Mouse (Mus musculus) kidney, postnatal 0 days (tissue): ENCODE data around the gene Gm17349. TPM values are rescaled to one million over a fixed set of nuclear protein-coding genes. Genes with fewer than 3 reads are reported as not detected.
A peak's percentile ranks its signal among the peaks of the same experiment; 100 is the strongest.
"Not testable (repeated sequence)": the region's sequence is repeated elsewhere in the genome, so short reads cannot be mapped to it uniquely, and the experiment has no call there.

Experiments used
- ATAC-seq: fragments of 200-750 bp; cut with Nextera tagmentation; replicated peaks from 2 replicates; pipeline ENCODE4 v1.8.0; 2017; ENCODE audit warnings: low read depth, moderate number of reproducible peaks, moderate TSS enrichment, moderate library complexity; ENCODE audit not compliant: low FRiP score
- DNase-seq: peaks from one replicate; pipeline ENCODE4 v3.0.0-alpha.2; 2016; ENCODE audit warnings: low spot score
- H3K27ac ChIP-seq: fragments of 300-500 bp; sonication (generic); 2 replicates; pipeline ENCODE4 v1.5.1; 2014; ENCODE audit warnings: mild to moderate bottlenecking
- H3K27me3 ChIP-seq: fragments of 300-500 bp; sonication (generic); 2 replicates; pipeline ENCODE4 v1.6.1; 2014; ENCODE audit warnings: low read length, mixed read lengths; ENCODE audit not compliant: insufficient read depth
- H3K36me3 ChIP-seq: fragments of 300-500 bp; sonication (generic); 2 replicates; pipeline ENCODE4 v1.6.1; 2014; ENCODE audit warnings: low read length, mixed read lengths; ENCODE audit not compliant: insufficient read depth
- H3K4me1 ChIP-seq: fragments of 300-500 bp; sonication (generic); replicated peaks from 2 replicates; pipeline ENCODE4 v1.6.1; 2014; ENCODE audit warnings: antibody characterized with exemption, low read length, mixed read lengths; ENCODE audit not compliant: insufficient read depth
- H3K4me2 ChIP-seq: fragments of 300-500 bp; sonication (generic); 2 replicates; pipeline ENCODE4 v1.6.1; 2014; ENCODE audit warnings: mild to moderate bottlenecking, low read length, moderate library complexity, mixed read lengths
- H3K4me3 ChIP-seq: fragments of 300-500 bp; sonication (generic); replicated peaks from 2 replicates; pipeline ENCODE4 v1.5.1; 2014; ENCODE audit warnings: low read depth, low read length
- H3K9ac ChIP-seq: fragments of 300-500 bp; sonication (generic); 2 replicates; pipeline ENCODE4 v1.6.1; 2014; ENCODE audit warnings: low read depth, low read length
- H3K9me3 ChIP-seq: fragments of 300-500 bp; sonication (generic); replicated peaks from 2 replicates; pipeline ENCODE4 v1.6.1; 2016; ENCODE audit warnings: low read length, inconsistent platforms, mixed read lengths
- CTCF ChIP-seq: IDR thresholded peaks from 2 replicates; pipeline ENCODE4 v1.5.1; 2016; ENCODE audit warnings: antibody characterized with exemption, low read depth, mild to moderate bottlenecking, moderate library complexity
- WGBS: fragments of 180-500 bp; shearing (Covaris S2); extraction: QIAGEN DNeasy Blood & Tissue Kit; methylation state at CpG from one replicate; pipeline ENCODE4 v1.1.7; 2014; 5-methylcytosine and 5-hydroxymethylcytosine counted together
- polyA plus RNA-seq: library from polyadenylated mRNA; unstranded; fragments of >200 nt; fragmentation: Nextera tagmentation; extraction: Ambion mirVana; gene quantifications from 2 replicates; pipeline ENCODE4 v1.2.1, GENCODE M21; 2015

Gene Gm17349
- polyA plus RNA-seq, 1 experiment from 2014 or later, result not detected

DNA sequence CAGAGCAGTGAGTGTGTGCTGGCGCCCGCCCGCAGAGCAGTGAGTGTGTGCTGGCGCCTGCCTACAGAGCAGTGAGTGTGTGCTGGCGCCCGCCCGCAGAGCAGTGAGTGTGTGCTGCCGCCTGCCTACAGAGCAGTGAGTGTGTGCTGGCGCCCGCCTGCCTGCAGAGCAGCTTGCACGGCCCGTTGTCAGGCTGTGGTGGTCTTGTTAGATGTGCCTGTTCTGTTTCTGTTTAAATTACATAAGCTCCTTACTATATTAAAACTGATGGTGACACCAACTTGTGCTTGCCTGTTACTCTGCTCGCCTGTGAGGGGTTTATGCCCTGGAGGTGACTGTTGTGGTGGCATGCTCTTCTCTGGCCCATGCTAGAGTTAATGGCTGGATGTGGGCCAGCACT is 2.9 kb upstream of the Gm17349 start:
- no peak overlapping the region for H3K9ac ChIP-seq
- H3K4me2 ChIP-seq, result no peak overlapping the region
- TF ChIP-seq CTCF, result no peak
- peaks cover 9% of the 10 kb centered on the region for H3K4me1 ChIP-seq
- 97% methylated on average over 13 of the region's 13 CpGs for WGBS
- ATAC-seq, result no peak
- H3K4me3 ChIP-seq, result no peak overlapping the region
- no peak overlapping the region for H3K27ac ChIP-seq
- H3K36me3 ChIP-seq, result peaks cover 67% of the 10 kb centered on the region
- H3K9me3 ChIP-seq, result no peaks in the 10 kb centered on the region
- no peaks in the 10 kb centered on the region for H3K27me3 ChIP-seq
- no peak for DNase-seq

DNA sequence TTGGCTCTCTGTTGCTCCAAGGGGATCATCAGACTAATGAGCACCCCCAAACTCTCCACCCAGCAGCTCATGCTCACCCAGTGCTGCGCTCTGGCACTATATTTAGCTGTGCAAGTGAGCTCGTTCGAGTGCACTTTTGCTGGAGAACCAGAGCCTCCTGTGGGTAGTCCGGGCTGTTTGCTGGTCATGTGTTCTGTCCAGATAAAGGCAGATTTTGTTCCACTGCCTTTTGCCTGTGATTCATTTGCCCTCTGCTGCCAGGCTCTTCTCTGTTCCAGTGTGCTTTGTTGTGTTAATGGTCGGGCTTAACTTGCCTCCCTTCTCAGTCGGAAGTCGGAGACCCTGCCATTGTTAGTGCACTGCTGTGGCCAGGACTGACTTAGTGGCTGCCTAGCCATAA is 409 bp downstream of the Gm17349 start:
- Histone ChIP-seq H3K4me2 (no peak overlapping the region), H3K4me3 (no peak overlapping the region), H3K27me3 (no peaks in the 10 kb centered on the region), H3K27ac (peak overlapping the region; percentile 54), H3K36me3 (peaks cover 38% of the 10 kb centered on the region), H3K9ac (no peak overlapping the region), H3K9me3 (no peaks in the 10 kb centered on the region), H3K4me1 (peaks cover 21% of the 10 kb centered on the region)
- 63% methylated on average over 7 of the region's 7 CpGs for WGBS
- ATAC-seq (no peak), DNase-seq (no peak)
- TF ChIP-seq CTCF, result no peak

DNA sequence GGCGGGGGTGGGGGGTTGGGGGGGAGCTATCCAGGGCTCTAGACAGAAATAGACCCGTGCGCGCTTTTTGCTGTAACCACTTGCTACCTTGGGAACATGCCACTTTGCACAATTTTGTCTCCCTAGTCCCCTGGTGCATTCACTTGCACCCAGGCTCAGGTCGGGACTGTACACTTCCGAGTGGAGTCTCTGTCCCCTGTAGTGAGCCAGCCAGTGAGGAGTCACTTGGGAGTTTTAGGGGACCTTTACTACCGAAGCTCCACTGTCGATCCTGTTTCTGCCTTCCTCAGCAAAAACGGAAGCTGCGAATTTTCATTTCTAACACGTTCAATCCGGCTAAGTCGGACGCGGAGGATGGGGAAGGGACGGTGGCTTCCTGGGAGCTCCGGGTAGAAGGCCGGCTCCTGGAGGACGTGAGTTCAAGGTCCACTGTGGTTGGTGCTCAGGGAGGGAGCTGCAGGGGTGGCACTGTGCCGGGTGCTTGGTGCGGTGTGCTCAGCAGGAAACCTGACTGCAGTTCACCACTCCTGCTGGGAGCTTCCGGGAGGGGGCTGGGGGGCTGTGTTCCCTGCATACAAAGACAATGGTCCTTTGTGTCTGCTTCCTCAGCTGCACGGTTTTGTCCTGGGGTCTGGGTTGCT is 1.1 kb downstream of the Gm17349 start:
- DNase-seq (no peak), ATAC-seq (no peak)
- Histone ChIP-seq H3K4me2 (peak overlapping the region; percentile 23; the same call in 1 of the 2 replicates), H3K4me3 (no peak overlapping the region), H3K4me1 (peaks cover 21% of the 10 kb centered on the region), H3K27me3 (no peaks in the 10 kb centered on the region), H3K36me3 (peaks cover 31% of the 10 kb centered on the region), H3K9me3 (no peaks in the 10 kb centered on the region), H3K9ac (no peak overlapping the region), H3K27ac (peak overlapping the region; percentile 54)
- WGBS, result 52% methylated on average over 23 of the region's 23 CpGs
- TF ChIP-seq CTCF, result no peak

- TF ChIP-seq CTCF, result no peak
- H3K36me3 ChIP-seq, result peaks cover 26% of the 10 kb centered on the region
- H3K4me1 ChIP-seq, result peaks cover 23% of the 10 kb centered on the region
- DNase-seq (no peak), ATAC-seq (no peak)
- no peak overlapping the region for H3K9ac ChIP-seq
- H3K4me3 ChIP-seq, result no peak overlapping the region
- H3K27ac ChIP-seq, result peak overlapping the region; percentile 98
- H3K9me3 ChIP-seq, result no peaks in the 10 kb centered on the region
- H3K27me3 ChIP-seq, result no peaks in the 10 kb centered on the region
- peak overlapping the region; percentile 23; the same call in 1 of the 2 replicates for H3K4me2 ChIP-seq
- 65% methylated on average over 5 of the region's 5 CpGs for WGBS
Measured at GRCm38 (mm10) chr15:99703676-99704040, 1.6 kb downstream of the Gm17349 start.

DNA sequence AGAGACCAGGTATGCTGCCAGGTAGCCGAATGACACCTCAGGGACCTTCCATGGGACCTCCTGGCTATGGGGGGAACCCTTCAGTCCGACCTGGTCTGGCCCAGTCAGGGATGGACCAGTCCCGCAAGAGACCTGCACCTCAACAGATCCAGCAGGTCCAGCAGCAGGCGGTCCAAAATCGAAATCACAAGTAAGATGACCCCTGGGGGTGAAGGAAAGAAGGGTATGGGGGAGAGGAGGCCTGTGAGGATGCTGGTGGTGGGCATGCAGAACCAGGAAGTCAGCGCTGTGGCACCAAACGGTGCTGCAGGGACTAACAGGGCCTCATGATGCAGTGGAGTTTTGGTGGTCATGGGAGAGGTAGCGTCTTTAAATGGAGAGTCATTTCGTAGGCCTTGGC is 2.2 kb downstream of the Gm17349 start:
- no peak for DNase-seq
- peak overlapping the region; percentile 87; the same call in 1 of the 2 replicates for H3K9ac ChIP-seq
- H3K4me2 ChIP-seq, result peak overlapping the region; percentile 71
- peak overlapping the region; percentile 73 for H3K4me3 ChIP-seq
- no peak for ATAC-seq
- peak overlapping the region; percentile 98 for H3K27ac ChIP-seq
- H3K27me3 ChIP-seq, result no peaks in the 10 kb centered on the region
- peaks cover 27% of the 10 kb centered on the region for H3K4me1 ChIP-seq
- no peak for TF ChIP-seq CTCF
- WGBS, result 62% methylated on average over 9 of the region's 9 CpGs
- H3K9me3 ChIP-seq, result no peaks in the 10 kb centered on the region
- peaks cover 23% of the 10 kb centered on the region for H3K36me3 ChIP-seq

DNA sequence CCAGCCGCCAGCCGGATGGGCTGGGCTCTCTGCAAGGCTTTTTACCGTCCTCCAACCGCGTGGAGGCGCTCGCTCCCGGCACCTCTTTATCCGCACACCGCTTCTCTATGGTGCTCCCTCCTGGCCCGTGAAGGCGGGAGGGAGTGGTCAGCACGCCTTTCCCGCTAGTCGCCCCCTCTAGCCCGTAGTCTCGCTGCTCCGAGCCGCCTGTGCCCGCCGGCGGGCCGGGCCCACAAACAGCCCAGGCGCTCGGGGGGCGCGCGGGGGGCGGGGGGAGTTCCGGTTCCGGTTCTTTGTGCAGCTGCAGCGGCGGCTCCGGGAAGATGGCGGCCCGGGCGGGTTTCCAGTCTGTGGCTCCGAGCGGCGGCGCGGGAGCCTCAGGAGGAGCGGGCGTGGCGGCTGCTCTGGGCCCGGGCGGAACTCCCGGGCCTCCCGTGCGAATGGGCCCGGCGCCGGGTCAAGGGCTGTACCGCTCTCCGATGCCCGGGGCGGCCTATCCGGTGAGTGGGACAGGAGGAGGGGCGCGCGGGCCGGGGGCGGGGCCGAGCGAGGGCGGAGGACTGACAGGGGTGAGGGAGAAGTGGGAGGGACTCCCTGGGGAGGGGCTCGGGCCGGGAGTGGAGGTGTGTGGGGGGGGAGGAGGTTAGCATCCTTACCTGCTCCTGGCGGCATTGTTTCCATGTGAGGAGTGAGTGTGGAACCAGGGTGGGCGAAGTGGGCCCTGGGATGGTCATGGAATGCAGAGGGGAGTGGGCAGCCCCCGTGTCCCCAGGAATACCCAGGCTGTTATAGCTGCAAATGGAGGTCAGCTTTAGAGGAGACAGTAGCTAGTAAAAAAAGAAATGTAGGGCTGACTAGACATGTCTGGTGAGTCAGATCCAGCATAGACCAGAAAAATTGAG is 3.0 kb downstream of the Gm17349 start, which contains the start of gene Smarcd1:
Gene Smarcd1, plus strand, starts transcription at position 131 of the 902 bp plus-strand sequence.
- peak within 1 kb of the TSS; percentile 87 for H3K9ac ChIP-seq
- ATAC-seq, result peak; percentile 89
- TF ChIP-seq CTCF, result peak; percentile 92
- no peaks in the 10 kb centered on the region for H3K27me3 ChIP-seq
- DNase-seq, result peak; percentile 97
- peaks cover 14% of the 10 kb centered on the region; the same call in 1 of the 2 replicates for H3K36me3 ChIP-seq
- H3K4me3 ChIP-seq, result peak within 1 kb of the TSS; percentile 73
- peak within 1 kb of the TSS; percentile 71 for H3K4me2 ChIP-seq
- under 1% methylated on average over 71 of the region's 71 CpGs for WGBS
- peak within 1 kb of the TSS; percentile 98 for H3K27ac ChIP-seq
- no peaks in the 10 kb centered on the region for H3K9me3 ChIP-seq
- H3K4me1 ChIP-seq, result peaks cover 27% of the 10 kb centered on the region

GRCm38 (mm10) chr15:99701640-99701998 is 3.7 kb downstream of the Gm17349 start:
- H3K9ac ChIP-seq, result peak overlapping the region; percentile 87
- peak overlapping the region; percentile 71 for H3K4me2 ChIP-seq
- not testable (repeated sequence) for H3K27me3 ChIP-seq, H3K9me3 ChIP-seq, DNase-seq, ATAC-seq
- H3K4me3 ChIP-seq, result peak overlapping the region; percentile 73
- peaks cover 12% of the 10 kb centered on the region; the same call in 1 of the 2 replicates for H3K36me3 ChIP-seq
- H3K27ac ChIP-seq, result peak overlapping the region; percentile 98; the same call in 1 of the 2 replicates
- WGBS, result 43% methylated on average over 16 of the region's 16 CpGs
- H3K4me1 ChIP-seq, result peaks cover 27% of the 10 kb centered on the region
